Mouse (Mus musculus) kidney, adult 2 months (tissue): ENCODE data around the gene Nfatc2. TPM values are rescaled to one million over a fixed set of nuclear protein-coding genes. Genes with fewer than 3 reads are reported as not detected.
A peak's percentile ranks its signal among the peaks of the same experiment; 100 is the strongest.

Experiments used
- DNase-seq: peaks from one replicate; pipeline ENCODE4 v3.0.0; 2021
- H3K27ac ChIP-seq: fragments of 200-500 bp; 2 replicates; pipeline ENCODE4 v1.5.1; 2012; ENCODE audit warnings: low read depth, low read length, control low read depth, inconsistent platforms; ENCODE audit not compliant: insufficient read depth
- H3K27me3 ChIP-seq: fragments of 200-500 bp; replicated peaks from 2 replicates; pipeline ENCODE4 v1.6.1; 2012; ENCODE audit warnings: mild to moderate bottlenecking, moderate library complexity, low read length, inconsistent platforms; ENCODE audit not compliant: control insufficient read depth, insufficient read depth
- H3K36me3 ChIP-seq: fragments of 200-500 bp; 2 replicates; pipeline ENCODE4 v1.6.1; 2012; ENCODE audit warnings: mild to moderate bottlenecking, moderate library complexity, low read length, inconsistent platforms; ENCODE audit not compliant: control insufficient read depth, insufficient read depth
- H3K4me1 ChIP-seq: fragments of 200-500 bp; 2 replicates; pipeline ENCODE4 v1.6.1; 2011; ENCODE audit warnings: low read length; ENCODE audit not compliant: control insufficient read depth, insufficient read depth
- H3K4me3 ChIP-seq: fragments of 200-500 bp; 2 replicates; pipeline ENCODE4 v1.5.1; 2011; ENCODE audit warnings: mild to moderate bottlenecking, low read depth, low read length, control low read depth; ENCODE audit not compliant: insufficient read depth
- CTCF ChIP-seq: fragments of 200-500 bp; conservative IDR thresholded peaks from 2 replicates; pipeline ENCODE4 v1.5.1; 2011; ENCODE audit warnings: low read depth, mild to moderate bottlenecking, control low read depth, low read length, moderate library complexity, mixed read lengths; ENCODE audit not compliant: insufficient read depth, insufficient read length
- POLR2A ChIP-seq: fragments of 200-500 bp; IDR thresholded peaks from one replicate; pipeline ENCODE4 v1.6.1; 2011; ENCODE audit warnings: low read depth, low read length, control low read depth
- WGBS: fragments of 180-500 bp; shearing (Covaris S2); methylation state at CpG from one replicate; pipeline ENCODE4 v1.1.7; 2018; 5-methylcytosine and 5-hydroxymethylcytosine counted together
- polyA plus RNA-seq: library from polyadenylated mRNA; depleted of rRNA; stranded (reverse); fragments of >200 nt; gene quantifications from 2 replicates; pipeline ENCODE4 v1.2.3, GENCODE M21; 2012

Nfatc2 gene
- polyA plus RNA-seq, 1 experiment, result 3.4 TPM

DNA sequence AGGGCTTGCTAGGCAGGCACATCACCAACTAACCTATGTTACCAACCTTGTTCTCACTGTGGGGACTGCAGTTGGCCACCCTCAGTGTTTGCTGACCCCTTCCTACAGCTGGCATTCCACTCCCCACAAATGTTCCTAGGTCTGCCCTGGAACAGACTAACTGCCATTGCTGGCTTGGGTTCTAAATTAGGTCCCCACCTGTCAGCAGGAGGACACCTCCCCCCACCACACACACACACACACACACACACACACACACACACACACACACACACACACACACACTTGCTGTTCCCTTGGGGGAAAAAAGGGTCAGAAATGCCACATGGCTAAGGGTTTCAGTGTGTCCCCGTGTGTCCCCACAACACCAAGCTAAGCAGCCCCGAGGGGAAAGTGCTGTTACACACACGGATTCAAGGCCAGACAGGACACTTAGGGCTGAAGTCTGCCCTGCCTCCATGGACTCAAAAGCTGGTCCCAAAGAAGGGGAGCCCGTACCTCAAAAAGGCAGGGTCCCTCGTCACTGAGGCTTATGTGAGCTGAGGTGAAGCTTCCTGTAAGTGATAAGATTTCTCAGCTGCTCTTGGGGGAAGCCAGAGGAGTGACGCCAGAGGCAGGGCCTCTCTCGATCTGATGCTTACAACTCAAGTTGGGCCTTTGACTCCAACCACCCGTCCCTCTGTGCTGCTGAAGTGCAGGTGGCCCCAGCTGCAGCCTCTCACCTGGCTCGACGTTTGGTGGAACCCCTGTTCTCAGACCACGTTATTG lies 113.1 kb downstream of the Nfatc2 start:
- TF ChIP-seq POLR2A (no peak), CTCF (no peak)
- 80% methylated on average over 11 of the region's 11 CpGs for WGBS
- Histone ChIP-seq H3K27me3 (no peaks in the 10 kb centered on the region), H3K4me3 (no peak overlapping the region), H3K4me1 (no peaks in the 10 kb centered on the region), H3K27ac (no peak overlapping the region), H3K36me3 (no peaks in the 10 kb centered on the region)
- DNase-seq, result no peak

- DNase-seq, result no peak
- H3K27ac ChIP-seq, result no peak overlapping the region
- H3K4me3 ChIP-seq, result no peak overlapping the region
- no peaks in the 10 kb centered on the region for H3K36me3 ChIP-seq
- TF ChIP-seq POLR2A (no peak), CTCF (no peak)
- no peaks in the 10 kb centered on the region for H3K27me3 ChIP-seq
- WGBS, result 89% methylated on average over 14 of the region's 14 CpGs
- H3K4me1 ChIP-seq, result no peaks in the 10 kb centered on the region
Observed at GRCm38 (mm10) chr2:168481121-168481520, 120.3 kb downstream of the Nfatc2 start.

DNA sequence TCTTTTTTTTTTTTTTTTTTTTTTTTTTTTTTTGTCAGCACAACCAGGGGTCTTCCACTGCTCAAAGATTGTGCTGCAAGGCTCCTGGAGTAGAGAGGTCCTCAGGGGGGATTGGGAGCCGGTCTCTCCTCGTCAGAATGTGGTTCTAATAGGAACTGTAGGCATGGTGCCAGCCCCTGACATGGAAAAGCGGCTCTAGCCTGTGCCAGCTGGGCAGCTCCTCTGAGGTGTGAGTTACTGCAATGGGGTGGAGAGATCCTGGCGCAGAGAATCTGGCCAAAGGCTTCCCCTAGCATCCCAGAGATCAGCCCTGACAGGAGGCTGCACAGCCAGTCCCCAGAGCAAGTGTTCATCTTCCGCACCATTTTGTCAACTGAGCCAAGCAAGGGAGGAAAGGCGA lies 120.8 kb downstream of the Nfatc2 start:
- no peaks in the 10 kb centered on the region for H3K36me3 ChIP-seq
- TF ChIP-seq POLR2A (no peak), CTCF (no peak)
- 76% methylated on average over 6 of the region's 6 CpGs for WGBS
- H3K27ac ChIP-seq, result no peak overlapping the region
- DNase-seq, result no peak
- H3K4me1 ChIP-seq, result no peaks in the 10 kb centered on the region
- H3K4me3 ChIP-seq, result no peak overlapping the region
- H3K27me3 ChIP-seq, result no peaks in the 10 kb centered on the region

- no peak for TF ChIP-seq CTCF
- no peak for TF ChIP-seq POLR2A
- Histone ChIP-seq H3K36me3 (no peaks in the 10 kb centered on the region), H3K4me3 (no peak overlapping the region), H3K27me3 (no peaks in the 10 kb centered on the region), H3K4me1 (no peaks in the 10 kb centered on the region), H3K27ac (no peak overlapping the region)
- DNase-seq, result no peak
- 90% methylated on average over 15 of the region's 15 CpGs for WGBS
Observed at GRCm38 (mm10) chr2:168479930-168480329, 121.5 kb downstream of the Nfatc2 start.

- Histone ChIP-seq H3K27ac (no peak overlapping the region), H3K4me3 (no peak overlapping the region), H3K27me3 (no peaks in the 10 kb centered on the region), H3K4me1 (no peaks in the 10 kb centered on the region), H3K36me3 (no peaks in the 10 kb centered on the region)
- DNase-seq, result peak; percentile 45
- TF ChIP-seq CTCF (no peak), POLR2A (no peak)
- 37% methylated on average over 7 of the region's 7 CpGs for WGBS
Observed at GRCm38 (mm10) chr2:168478431-168478830, 123.0 kb downstream of the Nfatc2 start.

GRCm38 (mm10) chr2:168473496-168473895 lies 128.0 kb downstream of the Nfatc2 start:
- 67% methylated on average over 9 of the region's 9 CpGs for WGBS
- no peak for DNase-seq
- Histone ChIP-seq H3K27me3 (no peaks in the 10 kb centered on the region), H3K4me1 (no peaks in the 10 kb centered on the region), H3K27ac (no peak overlapping the region), H3K4me3 (no peak overlapping the region), H3K36me3 (no peaks in the 10 kb centered on the region)
- no peak for TF ChIP-seq POLR2A
- TF ChIP-seq CTCF, result no peak

- peak; percentile 66 for DNase-seq
- no peak for TF ChIP-seq POLR2A
- TF ChIP-seq CTCF, result peak; percentile 74
- H3K27me3 ChIP-seq, result no peaks in the 10 kb centered on the region
- H3K4me3 ChIP-seq, result peak overlapping the region; percentile 57
- 7% methylated on average over 16 of the region's 16 CpGs for WGBS
- no peaks in the 10 kb centered on the region for H3K4me1 ChIP-seq
- no peaks in the 10 kb centered on the region for H3K36me3 ChIP-seq
- H3K27ac ChIP-seq, result no peak overlapping the region
Observed at GRCm38 (mm10) chr2:168472899-168473298, 128.6 kb downstream of the Nfatc2 start.

- Histone ChIP-seq H3K4me3 (no peak overlapping the region), H3K27ac (no peak overlapping the region), H3K4me1 (no peaks in the 10 kb centered on the region), H3K36me3 (no peaks in the 10 kb centered on the region), H3K27me3 (no peaks in the 10 kb centered on the region)
- peak; percentile 76 for DNase-seq
- 18% methylated on average over 4 of the region's 4 CpGs for WGBS
- TF ChIP-seq POLR2A, result no peak
- peak; percentile 77 for TF ChIP-seq CTCF
Observed at GRCm38 (mm10) chr2:168469032-168469431, 132.4 kb downstream of the Nfatc2 start.
